Mouse (Mus musculus): ENCODE results near the gene Ncapg2. TPM values are rescaled to one million over a fixed set of nuclear protein-coding genes. Genes with fewer than 3 reads are reported as not detected.

Ncapg2 gene
- total RNA-seq, 2 experiments from 2014 or later: 16.3 to 16.4 TPM

- intact Hi-C loops (cut with DNase I): no loop called here
- DNase-seq: no peak
Observed at GRCm38 (mm10) chr12:116512482-116512881, 107.3 kb downstream of the Ncapg2 start.

Other genes with a start within 250 kb of the Ncapg2 start
- 1 to 10 TPM; 2.6 to 3.3 TPM for gene Wdr60, start 142.4 kb upstream of the Ncapg2 start, total RNA-seq (2021)
- not detected for gene Gm11027, start 130.0 kb upstream of the Ncapg2 start, total RNA-seq (2021)
- 10 to 100 TPM; 38.7 to 42.9 TPM for gene Esyt2, start 124.2 kb upstream of the Ncapg2 start, total RNA-seq (2021)
- under 1 TPM; 0.14 to 0.20 TPM for gene Ptprn2, start 80.3 kb downstream of the Ncapg2 start, total RNA-seq (2021)

Data from heart, postnatal 10 days (tissue).